Comparison of ENCODE assay signal across 10 mouse cellular contexts in genomic region chr11:87966214-87966613, GRCm38 (mm10). TPM values are rescaled to one million over a fixed set of nuclear protein-coding genes. Genes with fewer than 3 reads are reported as not detected.
DNase-seq lines count a peak whose midpoint lies in the region; ATAC-seq and TF ChIP-seq lines count a peak whose summit lies in the region.
"Had no signal": no experiment of that assay in that cellular context is flagged by ENCODE, and none has a peak within 500 bp of the region (broad histone marks: within the 10 kb centered on the region; RNA-seq: fewer than 3 reads in every experiment).

No protein-coding gene starts in this region.

- DNase-seq in adrenal gland, postnatal 14 days = peak; percentile 24
- no peak for DNase-seq in adrenal gland, postnatal 4 days (ENCODE audit: low spot score in 2 of 2)
- DNase-seq in lung, embryonic 14.5 days = no peak
- no peak for DNase-seq in lung, postnatal 4 days
- peak; percentile 29 for DNase-seq in neural tube, embryonic 10.5 days (ENCODE audit: extremely low spot score, low spot score)
- DNase-seq in right cerebral cortex, postnatal 14 days = no peak
- DNase-seq in spleen, postnatal 14 days (ENCODE audit: low spot score in 2 of 2) = no peak

- H3K4me2 ChIP-seq in lung, embryonic 14.5 days = no peak overlapping the region
- H3K4me2 ChIP-seq in embryonic facial prominence, embryonic 12.5 days (replicated peaks) = no peak overlapping the region
- H3K4me2 ChIP-seq: lung, embryonic 15.5 days had no signal

- no peaks in the 10 kb centered on the region; the same call in 1 of the 2 replicates for H3K27me3 ChIP-seq in lung, embryonic 14.5 days (ENCODE audit: insufficient read depth, low read length)
- no peaks in the 10 kb centered on the region for H3K27me3 ChIP-seq in embryonic facial prominence, embryonic 12.5 days

- no peak for TF ChIP-seq CTCF in lung, embryonic 14.5 days (IDR thresholded peaks at IDR 0.05; ENCODE audit: low read depth)

- H3K4me3 ChIP-seq in lung, embryonic 14.5 days (ENCODE audit: low read depth, low read length) = no peak overlapping the region
- no peak overlapping the region for H3K4me3 ChIP-seq in embryonic facial prominence, embryonic 12.5 days
- H3K4me3 ChIP-seq: lung, embryonic 15.5 days had no signal

- H3K4me1 ChIP-seq in lung, embryonic 14.5 days (ENCODE audit: insufficient read depth) = no peaks in the 10 kb centered on the region
- H3K4me1 ChIP-seq in embryonic facial prominence, embryonic 12.5 days = peaks cover 8% of the 10 kb centered on the region; the same call in 1 of the 2 replicates

- no peak overlapping the region for H3K27ac ChIP-seq in lung, embryonic 14.5 days (ENCODE audit: low read depth)
- H3K27ac ChIP-seq in embryonic facial prominence, embryonic 12.5 days = no peak overlapping the region
- H3K27ac ChIP-seq: lung, embryonic 15.5 days had no signal

- 20% methylated on average over 10 of the region's 10 CpGs for WGBS in lung, embryonic 14.5 days
- WGBS in embryonic facial prominence, embryonic 12.5 days = 29% methylated on average over 10 of the region's 10 CpGs

- H3K36me3 ChIP-seq in lung, embryonic 14.5 days (ENCODE audit: insufficient read depth) = no peaks in the 10 kb centered on the region
- no peaks in the 10 kb centered on the region for H3K36me3 ChIP-seq in embryonic facial prominence, embryonic 12.5 days
- H3K36me3 ChIP-seq: lung, embryonic 15.5 days had no signal

- H3K9me3 ChIP-seq in lung, embryonic 14.5 days (ENCODE audit: low read depth, low read length) = no peaks in the 10 kb centered on the region
- no peaks in the 10 kb centered on the region for H3K9me3 ChIP-seq in embryonic facial prominence, embryonic 12.5 days
- H3K9me3 ChIP-seq: lung, embryonic 15.5 days had no signal

- no peak overlapping the region for H3K9ac ChIP-seq in lung, embryonic 14.5 days
- no peak overlapping the region for H3K9ac ChIP-seq in embryonic facial prominence, embryonic 12.5 days
- H3K9ac ChIP-seq: lung, embryonic 15.5 days had no signal

- ATAC-seq in lung, embryonic 14.5 days (ENCODE audit: insufficient read depth) = peak; percentile 47; the same call in 1 of the 2 replicates
- ATAC-seq in embryonic facial prominence, embryonic 12.5 days (ENCODE audit: insufficient number of reproducible peaks, insufficient read depth, low FRiP score, low TSS enrichment) = peak; percentile 87

RNA-seq across cellular contexts. Expression of gene Dynll2, which starts 21.1 kb away (rescaled TPM):
- 154 and 174 TPM in 2 replicates for total RNA-seq in adrenal gland, postnatal 14 days (2021)
- total RNA-seq in adrenal gland, postnatal 4 days (2021) = 100 to 1,000 TPM; 143 to 154 TPM
- polyA plus RNA-seq in lung, embryonic 14.5 days (2014; fragmentation: Nextera tagmentation; extraction: Ambion mirVana) = 19.7 and 19.9 TPM in 2 replicates
- polyA plus RNA-seq in embryonic facial prominence, embryonic 12.5 days (2016; fragmentation: Nextera tagmentation; extraction: Ambion mirVana) = 25.5 and 28.2 TPM in 2 replicates

RNA-seq across cellular contexts. Expression of gene Olfr464, which starts 45.4 kb away (rescaled TPM):
- total RNA-seq in adrenal gland, postnatal 14 days (2021) = not detected in 2 replicates
- not detected for total RNA-seq in adrenal gland, postnatal 4 days (2021)
- polyA plus RNA-seq in lung, embryonic 14.5 days (2014; fragmentation: Nextera tagmentation; extraction: Ambion mirVana) = not detected in 2 replicates
- polyA plus RNA-seq in embryonic facial prominence, embryonic 12.5 days (2016; fragmentation: Nextera tagmentation; extraction: Ambion mirVana) = 0.10 TPM in 1 of 2 replicates, not detected in the other
- polyA plus RNA-seq: lung, embryonic 15.5 days; small intestine, adult 2 months had no signal

Comparison
In these comparisons a context has a peak if more than half of its experiments do, and no peak if none do; other contexts are left out.
1. DNase-seq: peak in adrenal gland, postnatal 14 days (single experiment) and neural tube, embryonic 10.5 days (single experiment); none in adrenal gland, postnatal 4 days (0 of 2), lung, embryonic 14.5 days (single experiment), lung, postnatal 4 days (0 of 2), right cerebral cortex, postnatal 14 days (single experiment) and spleen, postnatal 14 days (0 of 2).